Mouse (Mus musculus) adrenal gland, adult (tissue): Measurements from ENCODE around the gene Baz2b.

Experiments used
- DNase-seq, 2 experiments: peaks; one replicate each; pipeline ENCODE4 v3.0.0; 2022 to 2023; ENCODE audit warnings: low spot score in 1 of 2; ENCODE audit not compliant: inconsistent age in 2 of 2

Baz2b gene

GRCm38 (mm10) chr2:60060185-60060775, 149.4 kb downstream of the Baz2b start:
- no peak for DNase-seq

DNA sequence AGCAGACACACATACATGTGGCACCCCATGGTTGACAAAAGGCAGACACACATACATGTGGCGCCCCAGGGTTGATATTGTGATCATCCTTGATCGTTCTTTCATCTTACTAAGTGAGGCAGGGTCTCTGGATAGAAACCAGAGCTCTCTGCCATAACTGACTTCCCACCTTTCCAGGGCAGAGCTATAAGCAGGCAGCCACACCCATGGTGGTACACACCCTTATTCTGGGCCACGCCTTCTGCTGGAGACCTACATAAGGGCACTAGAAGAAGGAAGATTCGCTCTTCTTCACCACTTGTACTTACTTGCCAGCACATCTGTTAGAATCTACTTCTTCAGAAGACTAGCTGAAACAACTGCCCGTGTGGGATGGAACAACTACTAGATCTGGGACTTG, 150.3 kb downstream of the Baz2b start:
- no peak for DNase-seq

- peak; percentile 45 to 78 for DNase-seq
Measured at GRCm38 (mm10) chr2:60056043-60056442, 153.6 kb downstream of the Baz2b start.

DNA sequence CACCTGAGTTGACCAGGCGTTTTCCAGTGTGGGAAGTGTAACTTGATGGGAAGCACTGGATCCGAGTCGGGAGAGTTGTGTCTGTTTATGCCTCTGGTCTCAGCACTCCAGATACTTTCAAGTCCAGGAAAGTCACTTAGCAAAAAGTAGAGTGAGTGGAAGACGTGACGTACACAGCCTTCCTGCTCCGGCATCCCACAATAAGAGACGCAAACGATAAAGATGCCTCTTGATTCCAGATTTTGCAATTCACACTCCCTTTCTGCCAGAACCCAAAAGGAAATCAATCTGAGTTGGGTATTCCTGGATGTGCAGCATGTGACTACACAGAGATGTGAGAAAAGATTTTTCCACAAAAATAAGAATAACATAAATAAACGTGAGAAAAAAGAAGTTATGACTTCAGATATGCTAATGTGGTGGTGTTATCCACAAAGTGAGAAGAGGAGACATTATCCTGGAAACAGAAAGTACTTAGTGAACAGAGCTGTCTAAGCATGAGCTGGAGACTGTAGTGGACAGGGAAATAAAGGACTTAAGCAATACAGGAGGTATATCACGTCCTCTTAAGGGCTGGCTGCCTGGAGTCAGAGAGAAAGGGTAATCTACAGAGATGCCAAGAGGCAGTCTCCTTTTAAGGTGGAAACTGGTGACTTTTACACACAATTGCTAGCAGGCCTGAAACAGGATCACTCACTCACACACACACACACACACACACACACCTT, 154.7 kb downstream of the Baz2b start:
- DNase-seq: no peak

DNA sequence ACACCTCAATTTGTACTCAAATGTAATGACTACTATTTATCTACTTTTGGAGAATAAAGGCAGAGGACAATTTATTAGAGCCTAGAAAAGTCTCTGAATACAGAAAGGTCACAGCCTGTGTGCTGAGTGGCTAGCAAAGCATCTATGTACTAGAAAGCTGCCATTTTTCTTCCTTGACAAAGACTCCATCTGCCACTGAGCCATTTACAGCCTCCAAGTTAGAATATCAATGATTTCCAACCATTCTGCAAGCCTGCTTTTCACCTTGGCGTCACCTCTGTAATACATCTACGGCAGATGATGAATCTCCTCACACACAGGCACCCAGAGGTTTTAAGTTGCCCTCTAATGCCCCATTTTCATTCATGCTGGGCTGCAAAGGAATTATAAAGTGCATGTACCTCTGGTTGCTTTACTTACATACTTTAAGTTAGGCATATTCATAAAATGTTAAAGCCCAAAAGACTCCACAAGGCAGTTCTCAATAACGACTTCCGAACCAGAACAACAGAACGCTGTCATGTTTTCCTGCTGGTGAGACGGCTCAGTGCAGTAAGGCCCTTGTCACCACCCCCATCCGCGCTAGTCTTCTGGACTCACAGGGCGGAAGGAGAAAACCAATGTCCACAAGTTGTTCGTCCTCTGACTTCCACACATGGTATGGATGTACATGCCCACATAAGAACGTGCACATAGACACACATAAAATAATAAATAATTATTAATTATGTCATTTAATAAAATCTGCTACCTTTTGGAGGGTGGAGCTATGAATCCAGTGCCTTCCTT, 156.2 kb downstream of the Baz2b start:
- no peak for DNase-seq

DNA sequence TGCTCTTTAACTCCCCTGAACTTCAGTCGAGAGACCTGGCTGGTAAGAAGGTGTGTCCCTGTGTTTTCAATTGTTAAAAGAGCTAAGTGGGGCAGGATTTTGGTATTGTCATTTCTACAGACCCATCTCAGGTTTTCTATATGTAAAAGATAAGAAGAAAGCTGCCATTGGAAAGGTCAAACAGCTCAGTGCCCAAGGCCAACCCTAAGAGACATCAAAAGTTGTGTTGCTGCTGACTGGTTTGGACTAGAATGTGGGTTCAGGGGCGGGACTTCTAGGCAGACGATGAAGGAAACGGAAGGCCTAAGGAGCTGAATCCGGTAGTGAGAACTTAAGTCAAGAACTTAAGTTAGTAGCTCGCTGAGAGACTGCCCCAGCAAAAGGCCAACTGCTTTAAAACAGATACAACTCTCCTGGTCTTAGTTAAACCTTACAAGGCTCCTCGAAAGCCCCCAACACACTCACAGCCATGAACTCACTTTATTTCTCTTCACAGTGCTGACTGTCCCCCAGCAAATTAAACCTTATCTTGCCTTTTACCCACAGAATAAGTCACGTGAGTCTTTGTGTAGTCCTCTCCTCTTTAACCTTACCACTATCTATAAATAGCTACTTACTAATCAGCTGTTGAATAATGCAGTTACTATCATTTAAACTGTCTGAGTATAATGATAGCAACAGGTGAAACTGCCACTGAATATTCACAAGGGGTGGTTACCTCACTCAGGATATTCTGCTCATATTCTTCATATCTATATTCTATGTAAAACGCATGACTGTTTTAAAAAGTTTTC, 158.8 kb downstream of the Baz2b start:
- DNase-seq: peak in 1 of 2 experiments; percentile 63

- DNase-seq: no peak
Measured at GRCm38 (mm10) chr2:60049889-60050288, 159.8 kb downstream of the Baz2b start.

DNA sequence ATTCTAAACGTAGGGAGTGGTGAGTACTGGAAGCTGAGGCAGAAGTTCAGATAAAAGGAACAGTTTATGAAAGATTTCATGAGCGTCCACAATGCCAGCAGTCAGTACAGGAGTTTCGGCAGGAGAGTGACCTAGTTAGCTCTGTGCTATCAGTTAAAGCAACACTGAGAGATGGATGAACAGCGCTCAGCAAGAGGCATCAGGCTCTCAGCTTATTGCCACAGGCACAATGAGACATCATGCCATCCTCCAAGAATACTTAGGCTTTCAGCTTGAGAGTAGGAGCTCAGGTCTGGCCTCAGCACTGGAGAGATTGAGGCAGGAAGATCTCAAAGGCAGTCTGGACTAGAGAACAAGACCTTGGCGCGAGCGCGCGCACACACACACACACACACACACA, 160.3 kb downstream of the Baz2b start:
- DNase-seq: peak; percentile 35 to 78

DNA sequence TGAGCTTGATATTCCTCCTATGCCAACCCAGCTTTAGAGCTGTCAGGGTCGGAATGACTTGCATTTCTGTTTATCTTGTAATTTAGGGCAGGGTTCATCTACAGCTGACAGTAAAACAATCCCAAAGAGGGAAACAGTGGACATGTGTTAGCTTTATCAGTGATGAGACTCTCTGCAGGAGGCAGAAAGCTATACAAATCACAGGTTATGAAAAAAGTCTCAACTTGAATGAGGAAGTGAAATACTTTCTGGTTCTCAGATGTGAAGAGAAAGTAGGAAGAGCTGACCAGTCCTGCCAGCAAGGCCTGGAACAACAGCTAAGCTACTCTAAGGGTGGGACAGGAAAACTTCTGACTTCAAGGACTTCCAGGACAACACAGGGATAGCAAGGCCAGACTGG, 163.6 kb downstream of the Baz2b start:
- peak; percentile 42 to 87 for DNase-seq

- DNase-seq: no peak
Measured at GRCm38 (mm10) chr2:60044988-60045387, 164.7 kb downstream of the Baz2b start.

DNA sequence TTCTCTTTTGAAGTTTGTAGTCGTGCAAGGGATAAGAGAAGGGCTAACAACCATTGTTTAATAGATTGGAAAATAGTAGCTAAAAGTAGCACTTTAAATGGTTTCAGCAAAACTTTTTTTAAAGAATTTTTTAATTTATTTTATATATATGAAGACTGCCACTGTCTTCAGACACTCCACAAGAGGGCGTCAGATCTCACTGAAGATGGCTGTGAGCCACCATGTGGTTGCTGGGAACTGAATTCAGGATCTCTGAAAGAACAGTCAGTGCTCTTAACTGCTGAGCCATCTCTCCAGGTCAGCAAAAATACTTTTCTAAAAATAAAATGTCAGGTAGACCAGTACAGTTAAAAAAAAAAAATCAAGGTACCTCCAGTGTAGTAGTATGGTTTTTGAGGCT, 165.1 kb downstream of the Baz2b start:
- DNase-seq: no peak

GRCm38 (mm10) chr2:60042699-60043098, 166.9 kb downstream of the Baz2b start:
- peak in 1 of 2 experiments; percentile 52 for DNase-seq

DNA sequence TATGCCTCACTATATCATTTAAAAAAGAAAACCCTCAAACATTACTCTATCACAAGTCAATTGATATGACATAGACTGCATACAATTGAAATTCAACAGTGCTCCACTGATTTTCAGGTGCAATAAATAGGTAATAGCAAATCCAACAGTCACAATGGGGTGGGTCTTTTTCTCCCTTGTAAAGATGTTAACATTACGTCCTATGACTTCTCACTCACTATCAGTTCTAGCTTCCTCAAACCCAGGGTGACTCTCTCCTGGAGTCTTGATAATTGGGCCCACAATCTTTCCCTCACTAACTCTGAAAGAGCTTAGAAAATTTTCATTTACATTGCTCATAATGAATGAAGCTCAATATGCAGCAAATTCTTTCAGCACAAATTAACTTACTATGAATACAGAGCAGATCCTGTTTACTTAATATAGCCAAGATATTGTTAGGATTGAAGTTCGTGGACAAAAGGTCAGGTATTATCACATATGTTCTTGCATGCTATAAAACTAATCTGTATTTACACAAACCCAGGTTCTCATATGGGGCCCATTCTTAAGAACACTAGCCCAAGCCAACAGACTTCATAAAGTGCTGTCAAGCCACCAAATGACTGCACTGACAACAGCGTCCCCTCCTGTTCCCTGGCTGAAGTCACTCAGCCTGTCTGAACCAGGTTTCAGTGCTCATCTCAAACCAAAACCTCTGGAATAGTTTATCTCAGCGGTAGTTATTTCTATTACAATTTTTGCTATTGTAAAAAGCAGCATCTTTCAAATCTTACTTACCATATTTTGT, 168.0 kb downstream of the Baz2b start:
- no peak for DNase-seq

- peak in 1 of 2 experiments; percentile 53 for DNase-seq
Measured at GRCm38 (mm10) chr2:60040162-60040561, 169.5 kb downstream of the Baz2b start.

- DNase-seq: peak; percentile 56 to 88
Measured at GRCm38 (mm10) chr2:60037011-60037551, 172.6 kb downstream of the Baz2b start.

GRCm38 (mm10) chr2:60036361-60036760, 173.3 kb downstream of the Baz2b start:
- DNase-seq: peak in 1 of 2 experiments; percentile 67

DNA sequence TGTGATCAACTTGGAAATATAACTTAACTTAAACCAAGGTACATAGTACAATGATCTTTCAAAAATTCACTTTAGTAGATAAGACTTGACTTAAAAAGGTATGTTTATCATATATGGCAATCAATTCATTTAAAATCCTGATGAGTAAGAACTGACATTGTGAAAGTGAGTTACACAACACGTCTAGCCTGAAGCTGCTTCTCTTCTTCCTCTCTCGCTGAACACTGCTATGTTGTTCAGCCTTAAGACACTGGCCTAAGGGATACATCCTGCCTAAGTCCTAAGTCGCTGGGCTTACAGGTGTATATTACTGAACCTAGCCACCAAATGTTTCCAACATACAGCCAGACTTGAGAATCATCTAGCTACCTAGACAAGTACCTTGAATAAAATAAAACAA, 178.6 kb downstream of the Baz2b start:
- DNase-seq: no peak

- no peak for DNase-seq
Measured at GRCm38 (mm10) chr2:60029020-60029419, 180.6 kb downstream of the Baz2b start.

DNA sequence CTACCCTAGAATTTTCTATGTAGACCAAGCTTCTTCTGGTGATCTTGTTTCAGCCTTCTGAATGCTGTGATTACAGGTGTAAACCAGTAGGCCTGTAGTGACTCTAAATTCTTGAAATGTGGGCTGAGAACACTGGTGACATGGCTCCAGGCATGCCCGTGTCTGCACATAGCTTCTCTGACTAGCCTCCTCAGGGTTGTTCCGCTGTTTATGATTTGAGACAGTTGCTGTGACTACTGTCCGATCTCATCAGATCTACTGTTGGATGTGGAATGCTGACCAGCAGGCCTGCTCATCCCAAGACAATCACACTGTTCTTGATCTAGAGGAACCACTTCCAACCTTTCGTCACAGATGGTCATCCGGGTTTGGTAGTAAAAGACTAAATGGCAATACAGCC, 182.5 kb downstream of the Baz2b start:
- DNase-seq: no peak

DNA sequence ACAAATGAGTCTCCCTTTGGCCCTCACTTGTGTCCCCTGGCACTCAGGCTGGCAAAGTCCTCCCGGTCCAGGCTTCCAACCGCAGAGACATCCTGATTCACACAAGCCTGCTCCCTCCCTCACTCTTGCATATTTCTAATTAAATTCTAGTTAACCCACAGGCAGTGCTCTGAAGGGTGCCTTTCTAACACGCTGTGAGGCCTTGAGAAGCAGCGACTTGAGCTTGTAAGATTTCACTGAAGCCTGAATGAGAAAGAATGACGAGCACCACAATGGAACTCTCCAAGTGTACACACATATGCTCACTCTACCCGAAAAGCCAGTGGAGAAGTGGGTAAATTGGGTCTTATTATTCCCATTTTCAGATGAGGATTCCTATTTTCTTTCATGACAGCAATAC, 183.1 kb downstream of the Baz2b start:
- no peak for DNase-seq
